Mouse (Mus musculus) CH12.LX (cell line): ENCODE measurements around the gene Endod1. TPM values are rescaled to one million over a fixed set of nuclear protein-coding genes. Genes with fewer than 3 reads are reported as not detected.

Source experiments
- DNase-seq: peaks from one replicate; pipeline ENCODE4 v3.0.0-alpha.2; 2013; ENCODE audit errors: extremely low read depth
- H3K27ac ChIP-seq: 2 replicates; pipeline ENCODE4 v1.5.1; 2012; ENCODE audit warnings: low read depth, mild to moderate bottlenecking, control low read depth, moderate library complexity; ENCODE audit not compliant: insufficient read depth
- H3K27me3 ChIP-seq: replicated peaks from 2 replicates; pipeline ENCODE3; 2012; ENCODE audit warnings: inconsistent platforms
- H3K36me3 ChIP-seq, 2 experiments: replicated peaks in 1 of 2; 2 replicates each; pipeline versions ENCODE3 to v1.6.1; 2012; ENCODE audit warnings: inconsistent platforms in 1 of 2, low read length in 1 of 2, mild to moderate bottlenecking in 1 of 2, mixed read lengths in 1 of 2, moderate library complexity in 1 of 2; ENCODE audit not compliant: control insufficient read depth in 1 of 2, insufficient read depth in 1 of 2
- H3K4me1 ChIP-seq, 2 experiments: 2 replicates each; pipeline ENCODE4 v1.6.1; 2012; ENCODE audit warnings: inconsistent platforms in 1 of 2, moderate library complexity in 1 of 2; ENCODE audit not compliant: insufficient read depth in 2 of 2, control insufficient read depth in 1 of 2
- H3K4me2 ChIP-seq: 2 replicates; pipeline ENCODE4 v1.6.1; 2012; ENCODE audit warnings: low read depth, mild to moderate bottlenecking, control low read depth; ENCODE audit not compliant: poor library complexity, insufficient read depth, severe bottlenecking
- H3K4me3 ChIP-seq, 3 experiments: fragments of 150-350 bp in 1 of 3; sonication (generic) in 1 of 3; replicated peaks in 1 of 3; 2 replicates each; pipeline versions ENCODE3 to v1.5.1; 2011 to 2012; ENCODE audit warnings: low read depth in 2 of 3, low read length in 2 of 3, mild to moderate bottlenecking in 2 of 3, moderate library complexity in 2 of 3, control low read depth in 1 of 3, improper control_type of control experiment in 1 of 3, inconsistent platforms in 1 of 3, mixed read lengths in 1 of 3; ENCODE audit not compliant: poor library complexity in 1 of 3
- H3K79me2 ChIP-seq: replicated peaks from 2 replicates; pipeline ENCODE4 v1.6.1; 2012; ENCODE audit warnings: mild to moderate bottlenecking, moderate library complexity; ENCODE audit not compliant: control insufficient read depth, poor library complexity, insufficient read depth, severe bottlenecking; ENCODE audit errors: extremely low read depth
- H3K9ac ChIP-seq: 2 replicates; pipeline ENCODE4 v1.6.1; 2012; ENCODE audit warnings: low read depth, mild to moderate bottlenecking, control low read depth, moderate library complexity; ENCODE audit not compliant: insufficient read depth
- H3K9me3 ChIP-seq: replicated peaks from 2 replicates; pipeline ENCODE3; 2012; ENCODE audit warnings: low read length, inconsistent platforms, mixed read lengths
- BHLHE40 ChIP-seq: IDR thresholded peaks from 2 replicates; pipeline ENCODE4 v1.6.1; 2011; ENCODE audit warnings: mild to moderate bottlenecking, low read depth, low read length, improper control_type of control experiment
- CHD1 ChIP-seq: IDR thresholded peaks from 2 replicates; pipeline ENCODE4 v1.6.1; 2012; ENCODE audit warnings: low read depth, low read length, improper control_type of control experiment, inconsistent platforms
- CHD2 ChIP-seq: IDR thresholded peaks from 2 replicates; pipeline ENCODE4 v1.6.1; 2011; ENCODE audit warnings: low read length, improper control_type of control experiment
- CTCF ChIP-seq, 2 experiments: IDR thresholded peaks in 1 of 2; conservative IDR thresholded peaks in 1 of 2; 2 replicates each; pipeline ENCODE4 v1.5.1; 2011 to 2012; ENCODE audit warnings: low read depth in 2 of 2, low read length in 2 of 2, improper control_type of control experiment in 1 of 2, inconsistent platforms in 1 of 2, mild to moderate bottlenecking in 1 of 2, moderate library complexity in 1 of 2
- E2F4 ChIP-seq: IDR thresholded peaks from 2 replicates; pipeline ENCODE4 v1.6.1; 2011; ENCODE audit warnings: low read depth, low read length, improper control_type of control experiment; ENCODE audit not compliant: insufficient replicate concordance
- ELF1 ChIP-seq: IDR thresholded peaks from 2 replicates; pipeline ENCODE4 v1.6.1; 2014; ENCODE audit warnings: low read depth, mild to moderate bottlenecking, inconsistent platforms, low read length, improper control_type of control experiment
- EP300 ChIP-seq: IDR thresholded peaks from 2 replicates; pipeline ENCODE4 v1.6.1; 2011; ENCODE audit warnings: low read length, improper control_type of control experiment
- ETS1 ChIP-seq: conservative IDR thresholded peaks from 2 replicates; pipeline ENCODE4 v1.6.1; 2012; ENCODE audit warnings: low read depth, mild to moderate bottlenecking, inconsistent platforms, low read length, improper control_type of control experiment, moderate library complexity
- GABPA ChIP-seq: IDR thresholded peaks from 2 replicates; pipeline ENCODE4 v1.6.1; 2012; ENCODE audit warnings: low read depth, low read length, improper control_type of control experiment, inconsistent platforms; ENCODE audit not compliant: insufficient replicate concordance
- HCFC1 ChIP-seq: IDR thresholded peaks from 2 replicates; pipeline ENCODE4 v1.6.1; 2012; ENCODE audit warnings: low read depth, mild to moderate bottlenecking, inconsistent platforms, low read length, improper control_type of control experiment
- IRF4 ChIP-seq: IDR thresholded peaks from 2 replicates; pipeline ENCODE4 v1.6.1; 2014; ENCODE audit warnings: low read depth, mild to moderate bottlenecking, inconsistent platforms, low read length, improper control_type of control experiment
- JUN ChIP-seq: IDR thresholded peaks from 2 replicates; pipeline ENCODE4 v1.6.1; 2011; ENCODE audit warnings: low read depth, mild to moderate bottlenecking, low read length, improper control_type of control experiment, moderate library complexity; ENCODE audit not compliant: insufficient read depth
- JUND ChIP-seq: conservative IDR thresholded peaks from 2 replicates; pipeline ENCODE4 v1.6.1; 2011; ENCODE audit warnings: low read depth, low read length, improper control_type of control experiment
- KAT2A ChIP-seq: IDR thresholded peaks from 2 replicates; pipeline ENCODE4 v1.6.1; 2012; ENCODE audit warnings: low read length, improper control_type of control experiment, inconsistent platforms; ENCODE audit not compliant: insufficient replicate concordance
- MAFK ChIP-seq: IDR thresholded peaks from 2 replicates; pipeline ENCODE4 v1.6.1; 2011; ENCODE audit warnings: low read length, improper control_type of control experiment; ENCODE audit not compliant: insufficient replicate concordance
- MAX ChIP-seq: IDR thresholded peaks from 2 replicates; pipeline ENCODE4 v1.6.1; 2011; ENCODE audit warnings: low read length, improper control_type of control experiment
- MAZ ChIP-seq: IDR thresholded peaks from 2 replicates; pipeline ENCODE4 v1.6.1; 2012; ENCODE audit warnings: low read depth, mild to moderate bottlenecking, inconsistent platforms, low read length, improper control_type of control experiment, moderate library complexity
- MEF2A ChIP-seq: IDR thresholded peaks from 2 replicates; pipeline ENCODE4 v1.6.1; 2014; ENCODE audit warnings: low read depth, mild to moderate bottlenecking, inconsistent platforms, low read length, improper control_type of control experiment, borderline replicate concordance
- MXI1 ChIP-seq: IDR thresholded peaks from 2 replicates; pipeline ENCODE4 v1.6.1; 2011; ENCODE audit warnings: mild to moderate bottlenecking, low read depth, low read length, improper control_type of control experiment
- MYC ChIP-seq: IDR thresholded peaks from 2 replicates; pipeline ENCODE4 v1.6.1; 2011; ENCODE audit warnings: low read depth, mild to moderate bottlenecking, improper control_type of control experiment, low read length
- NELFE ChIP-seq: IDR thresholded peaks from 2 replicates; pipeline ENCODE4 v1.6.1; 2011; ENCODE audit warnings: low read depth, low read length, improper control_type of control experiment
- NRF1 ChIP-seq: IDR thresholded peaks from 2 replicates; pipeline ENCODE4 v1.6.1; 2014; ENCODE audit warnings: low read depth, mild to moderate bottlenecking, inconsistent platforms, low read length, improper control_type of control experiment, moderate library complexity
- PAX5 ChIP-seq: IDR thresholded peaks from 2 replicates; pipeline ENCODE4 v1.6.1; 2012; ENCODE audit warnings: low read length, inconsistent platforms, mixed read lengths
- POLR2A ChIP-seq: IDR thresholded peaks from 2 replicates; pipeline ENCODE4 v1.6.1; 2011; ENCODE audit warnings: low read depth, mild to moderate bottlenecking, improper control_type of control experiment, low read length
- POLR2AphosphoS2 ChIP-seq: IDR thresholded peaks from 2 replicates; pipeline ENCODE4 v1.6.1; 2011; ENCODE audit warnings: low read depth, low read length, improper control_type of control experiment
- RAD21 ChIP-seq: IDR thresholded peaks from 2 replicates; pipeline ENCODE4 v1.6.1; 2011; ENCODE audit warnings: low read depth, mild to moderate bottlenecking, low read length, improper control_type of control experiment, moderate library complexity
- RCOR1 ChIP-seq: conservative IDR thresholded peaks from 2 replicates; pipeline ENCODE4 v1.6.1; 2012; ENCODE audit warnings: low read depth, mild to moderate bottlenecking, inconsistent platforms, low read length, improper control_type of control experiment
- SIN3A ChIP-seq: IDR thresholded peaks from 2 replicates; pipeline ENCODE4 v1.6.1; 2012; ENCODE audit warnings: low read length, improper control_type of control experiment, inconsistent platforms
- SMC3 ChIP-seq: IDR thresholded peaks from 2 replicates; pipeline ENCODE4 v1.6.1; 2011; ENCODE audit warnings: low read depth, low read length, improper control_type of control experiment
- TBP ChIP-seq: conservative IDR thresholded peaks from 2 replicates; pipeline ENCODE4 v1.6.1; 2011; ENCODE audit warnings: low read depth, low read length, improper control_type of control experiment
- TCF12 ChIP-seq: IDR thresholded peaks from 2 replicates; pipeline ENCODE4 v1.6.1; 2014; ENCODE audit warnings: low read depth, mild to moderate bottlenecking, inconsistent platforms, low read length, improper control_type of control experiment
- UBTF ChIP-seq: IDR thresholded peaks from 2 replicates; pipeline ENCODE4 v1.6.1; 2012; ENCODE audit warnings: low read depth, mild to moderate bottlenecking, inconsistent platforms, low read length, improper control_type of control experiment, moderate library complexity
- USF1 ChIP-seq: IDR thresholded peaks from 2 replicates; pipeline ENCODE4 v1.6.1; 2014; ENCODE audit warnings: low read depth, mild to moderate bottlenecking, inconsistent platforms, low read length, improper control_type of control experiment
- USF2 ChIP-seq: conservative IDR thresholded peaks from 2 replicates; pipeline ENCODE4 v1.6.1; 2011; ENCODE audit warnings: low read depth, low read length, improper control_type of control experiment
- ZC3H11A ChIP-seq: IDR thresholded peaks from 2 replicates; pipeline ENCODE4 v1.6.1; 2012; ENCODE audit warnings: low read depth, mild to moderate bottlenecking, inconsistent platforms, low read length, improper control_type of control experiment
- ZKSCAN1 ChIP-seq: IDR thresholded peaks from 2 replicates; pipeline ENCODE4 v1.6.1; 2012; ENCODE audit warnings: low read depth, inconsistent platforms, low read length, improper control_type of control experiment, borderline replicate concordance
- ZMIZ1 ChIP-seq: IDR thresholded peaks from 2 replicates; pipeline ENCODE4 v1.6.1; 2012; ENCODE audit warnings: low read depth, mild to moderate bottlenecking, inconsistent platforms, low read length, improper control_type of control experiment
- ZNF384 ChIP-seq: IDR thresholded peaks from 2 replicates; pipeline ENCODE4 v1.6.1; 2012; ENCODE audit warnings: low read depth, low read length, improper control_type of control experiment, inconsistent platforms
- dilution Hi-C: fragments of 300-500 bp; cut with MboI; formaldehyde crosslinking; loops from 2 replicates; pipeline ENCODE4 v1.14.3; 2020; ENCODE audit warnings: low sequenced_read_pairs; ENCODE audit not compliant: extremely low pct_unique_long_range_greater_than_20kb, extremely low pct_ligation_motif_present
- in situ Hi-C: fragments of 300-500 bp; cut with MboI; formaldehyde crosslinking; loops from 3 replicates; pipeline ENCODE4 v1.14.3; 2019; ENCODE audit warnings: low sequenced_read_pairs, low pct_ligation_motif_present, low pct_unique_long_range_greater_than_20kb, mixed read lengths
- polyA plus RNA-seq: library from polyadenylated mRNA; unstranded; fragments of >175 nt; gene quantifications from 2 replicates; pipeline ENCODE4 v1.2.1, GENCODE M21; 2012; ENCODE audit warnings: low read depth; ENCODE audit not compliant: insufficient read length
- total RNA-seq, 2 experiments: library from RNA; depleted of rRNA; stranded (reverse); fragments of 300-350 nt in 1 of 2; fragments of >200 nt in 1 of 2; gene quantifications; 2 replicates each; pipeline ENCODE4 v1.2.3; 2012 to 2014

The Endod1 gene
- total and polyA plus RNA-seq, 3 experiments: 1.6 to 4.6 (median 3.0) TPM

GRCm38 (mm10) chr9:14380386-14381285 lies 671 bp downstream of the Endod1 start:
- Histone ChIP-seq H3K27ac (no peak overlapping the region), H3K4me3 (peak overlapping the region; percentile 49 to 63 (median 61)), H3K4me2 (peak overlapping the region; percentile 45), H3K36me3 (no peaks in the 10 kb centered on the region), H3K79me2 (no peaks in the 10 kb centered on the region), H3K9me3 (no peaks in the 10 kb centered on the region), H3K27me3 (peaks cover 15% of the 10 kb centered on the region), H3K4me1 (peaks cover 5 to 36% of the 10 kb centered on the region in 2 experiments; a peak in 3 of 4 replicates), H3K9ac (peak overlapping the region; percentile 58)
- in situ Hi-C loops: no loop called here
- dilution Hi-C loops: no loop called here
- TF ChIP-seq E2F4: no peak
- TF ChIP-seq POLR2A: peak; percentile 66
- TF ChIP-seq MAZ: no peak; the same call in 1 of the 2 replicates
- no peak for TF ChIP-seq EP300
- TF ChIP-seq RCOR1: no peak
- TF ChIP-seq JUND: no peak
- peak; percentile 66 for TF ChIP-seq BHLHE40
- TF ChIP-seq ZMIZ1: peak; percentile 57; the same call in 1 of the 2 replicates
- peak; percentile 5 for TF ChIP-seq RAD21
- no peak for TF ChIP-seq USF2
- TF ChIP-seq IRF4: peak; percentile 57; the same call in 1 of the 2 replicates
- peak; percentile 85 for TF ChIP-seq TCF12
- TF ChIP-seq UBTF: peak; percentile 96
- no peak for TF ChIP-seq ZC3H11A
- TF ChIP-seq MEF2A: no peak
- TF ChIP-seq GABPA: no peak
- peak; percentile 38; the same call in 1 of the 2 replicates for TF ChIP-seq MXI1
- peak; percentile 25; the same call in 1 of the 2 replicates for TF ChIP-seq ETS1
- TF ChIP-seq PAX5: no peak
- TF ChIP-seq SIN3A: 0 out of 2 replicates have a peak, but pooled peaks have one; percentile 18
- TF ChIP-seq CHD2: no peak
- TF ChIP-seq POLR2AphosphoS2: no peak
- peak; percentile 27; the same call in 1 of the 2 replicates for TF ChIP-seq HCFC1
- peak in 1 of 2 experiments; percentile 35; a peak in 2 of 4 replicates for TF ChIP-seq CTCF (conservative IDR thresholded peaks at IDR 0.05 in 1 of 2, IDR thresholded peaks at IDR 0.05 in 1 of 2; ENCODE audit: low read depth in 2 of 2, low read length in 2 of 2)
- peak; percentile 62 for TF ChIP-seq ELF1
- TF ChIP-seq MYC: no peak
- peak; percentile 60; the same call in 1 of the 2 replicates for TF ChIP-seq MAX
- no peak for TF ChIP-seq KAT2A
- no peak for TF ChIP-seq ZKSCAN1
- TF ChIP-seq SMC3: no peak
- no peak for TF ChIP-seq MAFK
- no peak for TF ChIP-seq USF1
- TF ChIP-seq CHD1: no peak
- peak; percentile 58 for TF ChIP-seq NRF1
- TF ChIP-seq NELFE: peak; percentile 68; the same call in 1 of the 2 replicates
- TF ChIP-seq ZNF384: no peak
- no peak for TF ChIP-seq TBP
- TF ChIP-seq JUN: no peak
- peak; percentile 71 for DNase-seq
